ENCODE assay signal across 11 mouse cellular contexts in the genomic region with DNA sequence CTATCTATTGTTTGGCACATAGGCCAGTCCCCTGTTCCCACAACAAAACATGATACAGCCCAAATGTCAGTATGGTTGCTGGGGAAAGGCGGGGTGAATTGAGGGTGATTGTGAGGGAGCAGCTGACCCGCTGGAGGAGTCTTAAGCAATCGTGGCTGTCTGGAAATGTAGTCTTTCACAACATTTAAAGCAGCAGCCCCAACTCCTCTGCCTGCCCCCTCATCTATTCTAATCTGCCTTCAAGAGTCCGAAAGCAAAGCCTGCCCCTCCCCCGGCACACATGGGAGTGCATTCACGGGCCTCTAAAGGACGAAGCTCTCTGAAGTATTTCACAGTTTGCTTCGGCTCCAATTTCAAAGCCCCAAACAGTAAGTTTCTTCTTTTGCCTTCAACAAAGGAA.
DNase-seq lines count a peak whose midpoint lies in the region; ATAC-seq and TF ChIP-seq lines count a peak whose summit lies in the region.
"Had no signal": no experiment of that assay in that cellular context is flagged by ENCODE, and none has a peak within 500 bp of the region (broad histone marks: within the 10 kb centered on the region; RNA-seq: fewer than 3 reads in every experiment).

No protein-coding gene starts in this region.

- ATAC-seq in liver, postnatal 0 days = no peak
- ATAC-seq in liver, embryonic 11.5 days (replicated peaks; ENCODE audit: low FRiP score) = no peak
- ATAC-seq: forebrain, embryonic 16.5 days had no signal

- intact Hi-C loops in heart, postnatal 10 days (cut with DNase I) = no loop called here
- intact Hi-C loops in left cerebral cortex, postnatal 25 days (cut with DNase I) = no loop called here

- no peak overlapping the region for H3K4me2 ChIP-seq in liver, postnatal 0 days (ENCODE audit: low read depth, low read length)
- H3K4me2 ChIP-seq in liver, embryonic 11.5 days = no peak overlapping the region
- H3K4me2 ChIP-seq: embryonic facial prominence, embryonic 12.5 days had no signal

- no peak for TF ChIP-seq EP300 in liver, postnatal 0 days (IDR thresholded peaks at IDR 0.05; ENCODE audit: low read depth)

- no peak overlapping the region for H3K9ac ChIP-seq in liver, postnatal 0 days (replicated peaks)
- H3K9ac ChIP-seq in liver, embryonic 11.5 days (ENCODE audit: low read depth, low read length) = no peak overlapping the region
- H3K9ac ChIP-seq: embryonic facial prominence, embryonic 12.5 days had no signal

- H3K4me3 ChIP-seq in liver, postnatal 0 days (ENCODE audit: low read depth, low read length) = no peak overlapping the region
- H3K4me3 ChIP-seq in liver, embryonic 11.5 days (ENCODE audit: low read depth, low read length) = no peak overlapping the region
- H3K4me3 ChIP-seq: embryonic facial prominence, embryonic 12.5 days had no signal

- no peak overlapping the region for H3K27ac ChIP-seq in liver, postnatal 0 days (ENCODE audit: low read depth)
- H3K27ac ChIP-seq in liver, embryonic 11.5 days (ENCODE audit: low read depth, low read length) = no peak overlapping the region
- H3K27ac ChIP-seq: embryonic facial prominence, embryonic 12.5 days had no signal

- TF ChIP-seq CTCF in liver, postnatal 0 days (IDR thresholded peaks at IDR 0.05; ENCODE audit: low read depth) = no peak

- no peaks in the 10 kb centered on the region for H3K27me3 ChIP-seq in liver, postnatal 0 days (ENCODE audit: insufficient read depth, low read length)
- 0 out of 2 replicates have a peak, but pooled peaks cover 2% of the 10 kb centered on the region for H3K27me3 ChIP-seq in liver, embryonic 11.5 days (replicated peaks; ENCODE audit: control insufficient read depth, insufficient read depth, low read length)
- H3K27me3 ChIP-seq: embryonic facial prominence, embryonic 12.5 days had no signal

- no peaks in the 10 kb centered on the region for H3K4me1 ChIP-seq in liver, postnatal 0 days (ENCODE audit: insufficient read depth)
- peaks cover 2% of the 10 kb centered on the region; the same call in 1 of the 2 replicates for H3K4me1 ChIP-seq in liver, embryonic 11.5 days (replicated peaks; ENCODE audit: control insufficient read depth, insufficient read depth, low read length)

- peak; percentile 35 for DNase-seq in adrenal gland, postnatal 10 days
- no peak for DNase-seq in adrenal gland, postnatal 25 days
- DNase-seq in liver, postnatal 0 days = peak; percentile 12
- no peak for DNase-seq in liver, embryonic 11.5 days (ENCODE audit: low spot score)
- DNase-seq in lung, postnatal 10 days = peak; percentile 86
- no peak for DNase-seq in right cerebral cortex, postnatal 4 days
- no peak for DNase-seq in heart, postnatal 10 days
- no peak for DNase-seq in left cerebral cortex, postnatal 25 days (ENCODE audit: low spot score in 2 of 2)
- DNase-seq: thymus, adult 18-20 months had no signal

- H3K36me3 ChIP-seq in liver, postnatal 0 days (replicated peaks; ENCODE audit: insufficient read depth, low read length) = peaks cover 4% of the 10 kb centered on the region; the same call in 1 of the 2 replicates
- 0 out of 2 replicates have a peak, but pooled peaks cover 4% of the 10 kb centered on the region for H3K36me3 ChIP-seq in liver, embryonic 11.5 days (ENCODE audit: control insufficient read depth, insufficient read depth, low read length)

- WGBS in liver, postnatal 0 days (ENCODE audit: insufficient replicate concordance) = 59% methylated on average over 8 of the region's 8 CpGs
- WGBS in liver, embryonic 11.5 days = 61% methylated on average over 8 of the region's 8 CpGs

- H3K9me3 ChIP-seq in liver, postnatal 0 days (ENCODE audit: low read length) = no peaks in the 10 kb centered on the region
- H3K9me3 ChIP-seq in liver, embryonic 11.5 days (ENCODE audit: control insufficient read depth, low read length) = no peaks in the 10 kb centered on the region

Comparison
In these comparisons a context has a peak if more than half of its experiments do, and no peak if none do; other contexts are left out.
1. DNase-seq: peak in adrenal gland, postnatal 10 days (single experiment), liver, postnatal 0 days (single experiment) and lung, postnatal 10 days (single experiment); none in adrenal gland, postnatal 25 days (single experiment), liver, embryonic 11.5 days (single experiment), right cerebral cortex, postnatal 4 days (single experiment), heart, postnatal 10 days (0 of 2) and left cerebral cortex, postnatal 25 days (0 of 2).